8 mouse cellular contexts compared by ENCODE assay signal in the genomic region with DNA sequence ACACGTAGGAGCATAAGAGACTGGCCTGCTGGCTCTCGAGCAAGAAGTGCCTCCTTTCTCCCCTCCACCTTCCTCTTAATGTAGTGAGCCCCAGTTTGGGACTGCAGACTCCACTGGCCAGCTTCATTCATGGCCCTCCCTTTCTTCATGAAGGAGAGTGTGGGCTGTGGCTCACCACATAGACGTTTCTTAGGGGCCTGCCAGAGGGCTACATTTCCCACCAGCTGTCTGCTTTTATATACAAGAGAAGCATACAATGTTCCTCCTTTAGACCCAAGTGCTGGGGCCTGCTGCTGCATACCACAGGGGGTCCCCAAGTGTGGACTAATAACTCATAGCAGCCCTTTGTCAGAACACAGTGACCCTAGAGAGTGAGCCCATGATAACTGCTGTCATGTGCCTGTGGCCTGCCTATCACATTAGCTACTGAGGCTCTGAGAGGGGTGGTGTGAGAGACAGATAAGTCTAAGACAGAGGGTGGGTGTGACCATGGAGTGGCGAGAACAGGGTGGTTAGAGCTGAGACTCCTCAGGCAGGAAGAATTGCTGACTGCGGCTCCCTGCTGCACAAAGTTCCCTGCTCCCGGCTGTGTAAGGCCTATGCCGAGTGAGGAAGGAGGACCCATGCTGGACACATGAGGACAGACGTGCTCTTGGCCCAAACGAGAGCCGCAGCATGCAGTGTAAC.
A peak's percentile ranks its signal among the peaks of the same experiment; 100 is the strongest.
DNase-seq lines count a peak whose midpoint lies in the region; ATAC-seq lines count a peak whose summit lies in the region.

No protein-coding gene starts in this region.

- peaks cover 84% of the 10 kb centered on the region for H3K36me3 ChIP-seq in embryonic facial prominence, embryonic 10.5 days (replicated peaks)
- no peaks in the 10 kb centered on the region; the same call in 1 of the 2 replicates for H3K36me3 ChIP-seq in intestine, embryonic 16.5 days (ENCODE audit: control insufficient read depth, insufficient read depth, low read length)

- 0 out of 2 replicates have a peak overlapping the region, but pooled peaks have one; percentile 30 for H3K27ac ChIP-seq in embryonic facial prominence, embryonic 10.5 days (replicated peaks)
- peak overlapping the region; percentile 60 for H3K27ac ChIP-seq in intestine, embryonic 16.5 days (ENCODE audit: low read length)

- DNase-seq in kidney, postnatal 10 days = peak; percentile 53
- DNase-seq in kidney, adult 11 months = no peak
- no peak for DNase-seq in embryonic facial prominence, embryonic 10.5 days (ENCODE audit: low spot score)
- DNase-seq in spleen, postnatal 10 days (ENCODE audit: low spot score in 2 of 2) = peak; percentile 62 to 75
- DNase-seq in adrenal gland, postnatal 25 days = no peak
- DNase-seq in layer of hippocampus, postnatal 14 days (ENCODE audit: low spot score in 2 of 2) = no peak
- DNase-seq in right cerebral cortex, postnatal 36 days (ENCODE audit: low spot score in 2 of 2) = no peak

- no peaks in the 10 kb centered on the region for H3K9me3 ChIP-seq in embryonic facial prominence, embryonic 10.5 days
- no peaks in the 10 kb centered on the region for H3K9me3 ChIP-seq in intestine, embryonic 16.5 days (ENCODE audit: control insufficient read depth, low read length)

- peaks cover 22% of the 10 kb centered on the region for H3K4me1 ChIP-seq in embryonic facial prominence, embryonic 10.5 days
- H3K4me1 ChIP-seq in intestine, embryonic 16.5 days (ENCODE audit: control insufficient read depth, insufficient read depth, low read length) = peaks cover 14% of the 10 kb centered on the region; the same call in 1 of the 2 replicates

- no peak overlapping the region for H3K4me3 ChIP-seq in embryonic facial prominence, embryonic 10.5 days
- H3K4me3 ChIP-seq in intestine, embryonic 16.5 days (ENCODE audit: low read length) = no peak overlapping the region

- no peak overlapping the region for H3K4me2 ChIP-seq in intestine, embryonic 16.5 days (ENCODE audit: low read depth, low read length)

- no peaks in the 10 kb centered on the region for H3K27me3 ChIP-seq in embryonic facial prominence, embryonic 10.5 days (replicated peaks; ENCODE audit: low read depth, poor library complexity, severe bottlenecking)
- no peaks in the 10 kb centered on the region for H3K27me3 ChIP-seq in intestine, embryonic 16.5 days (replicated peaks; ENCODE audit: control insufficient read depth, insufficient read depth, low read length)

- ATAC-seq in intestine, embryonic 16.5 days = peak; percentile 84

- H3K9ac ChIP-seq in intestine, embryonic 16.5 days (ENCODE audit: low read depth, low read length) = no peak overlapping the region

- 84% methylated on average over 10 of the region's 10 CpGs for WGBS in embryonic facial prominence, embryonic 10.5 days
- 72% methylated on average over 10 of the region's 10 CpGs for WGBS in intestine, embryonic 16.5 days

Comparison
In these comparisons a context has a peak if more than half of its experiments do, and no peak if none do; other contexts are left out.
1. DNase-seq: peak in kidney, postnatal 10 days (single experiment) and spleen, postnatal 10 days (2 of 2); none in kidney, adult 11 months (single experiment), embryonic facial prominence, embryonic 10.5 days (single experiment), adrenal gland, postnatal 25 days (single experiment), layer of hippocampus, postnatal 14 days (0 of 2) and right cerebral cortex, postnatal 36 days (0 of 2).